Mouse (Mus musculus) spleen, adult 2 months (tissue): ENCODE measurements around the gene Casz1.

Experiments
- CTCF ChIP-seq: fragments of 200-500 bp; IDR thresholded peaks from 2 replicates; pipeline ENCODE4 v1.5.1; 2011; ENCODE audit warnings: mild to moderate bottlenecking, inconsistent platforms; ENCODE audit not compliant: insufficient read depth, insufficient read length, insufficient replicate concordance; ENCODE audit errors: extremely low read depth
- POLR2A ChIP-seq: fragments of 200-500 bp; IDR thresholded peaks from 2 replicates; pipeline ENCODE4 v1.6.1; 2011; ENCODE audit warnings: low read depth, low read length, inconsistent platforms

GRCm38 (mm10) chr4:148805811-148806747, 1.9 kb downstream of the Casz1 start:
- TF ChIP-seq CTCF = no peak
- no peak for TF ChIP-seq POLR2A
